Mouse (Mus musculus): ENCODE measurements around the gene Preb. TPM values are rescaled to one million over a fixed set of nuclear protein-coding genes. Genes with fewer than 3 reads are reported as not detected.

The Preb gene
- polyA plus RNA-seq, 1 experiment from 2014 or later = 79.3 TPM

GRCm38 (mm10) chr5:30908426-30909299, 51.5 kb downstream of the Preb start:
- Histone ChIP-seq H3K9me3 (replicated peaks; ENCODE audit: control insufficient read depth, low read length) (no peaks in the 10 kb centered on the region), H3K27ac (ENCODE audit: low read depth, low read length) (no peak overlapping the region), H3K4me3 (ENCODE audit: low read depth, low read length) (peak overlapping the region; percentile 63; the same call in 1 of the 2 replicates), H3K9ac (ENCODE audit: low read length) (peak overlapping the region; percentile 81; the same call in 1 of the 2 replicates), H3K4me1 (ENCODE audit: control insufficient read depth, insufficient read depth, low read length) (peaks cover 26% of the 10 kb centered on the region), H3K27me3 (replicated peaks; ENCODE audit: control insufficient read depth, insufficient read depth, low read length) (no peaks in the 10 kb centered on the region), H3K36me3 (ENCODE audit: control insufficient read depth, insufficient read depth, low read length) (peaks cover 25% of the 10 kb centered on the region), H3K4me2 (ENCODE audit: low read length) (peak overlapping the region; percentile 97)
- WGBS = 51% methylated on average over 13 of the region's 13 CpGs
- ATAC-seq (no peak), DNase-seq (ENCODE audit: low spot score) (no peak)

GRCm38 (mm10) chr5:30907413-30908059, 52.6 kb downstream of the Preb start, which contains the start of gene Ost4:
TSS of gene Ost4 (minus strand) at chr5:30907788.
- peaks cover 34% of the 10 kb centered on the region for H3K36me3 ChIP-seq (ENCODE audit: control insufficient read depth, insufficient read depth, low read length)
- 0% methylated on average over 52 of the region's 58 CpGs for WGBS
- peak; percentile 96 for ATAC-seq

GRCm38 (mm10) chr5:30901860-30902259, 58.3 kb downstream of the Preb start:
- WGBS = 97% methylated on average over 5 of the region's 5 CpGs
- Histone ChIP-seq H3K4me2 (ENCODE audit: low read length) (no peak overlapping the region), H3K4me1 (ENCODE audit: control insufficient read depth, insufficient read depth, low read length) (peaks cover 10% of the 10 kb centered on the region), H3K9ac (ENCODE audit: low read length) (no peak overlapping the region), H3K9me3 (replicated peaks; ENCODE audit: control insufficient read depth, low read length) (no peaks in the 10 kb centered on the region), H3K27me3 (replicated peaks; ENCODE audit: control insufficient read depth, insufficient read depth, low read length) (no peaks in the 10 kb centered on the region), H3K4me3 (ENCODE audit: low read depth, low read length) (no peak overlapping the region), H3K27ac (ENCODE audit: low read depth, low read length) (no peak overlapping the region), H3K36me3 (ENCODE audit: control insufficient read depth, insufficient read depth, low read length) (peaks cover 82% of the 10 kb centered on the region)
- ATAC-seq (no peak), DNase-seq (ENCODE audit: low spot score) (no peak)

More at GRCm38 (mm10) chr5:30907413-30908059, 52.6 kb downstream of the Preb start, which contains the start of gene Ost4:
- no peaks in the 10 kb centered on the region for H3K9me3 ChIP-seq (replicated peaks; ENCODE audit: control insufficient read depth, low read length)
- no peaks in the 10 kb centered on the region for H3K27me3 ChIP-seq (replicated peaks; ENCODE audit: control insufficient read depth, insufficient read depth, low read length)
- peaks cover 20% of the 10 kb centered on the region for H3K4me1 ChIP-seq (ENCODE audit: control insufficient read depth, insufficient read depth, low read length)
- peak within 1 kb of the TSS; percentile 63 for H3K4me3 ChIP-seq (ENCODE audit: low read depth, low read length)
- H3K9ac ChIP-seq (ENCODE audit: low read length) = peak within 1 kb of the TSS; percentile 81
- H3K27ac ChIP-seq (ENCODE audit: low read depth, low read length) = peak within 1 kb of the TSS; percentile 62
- H3K4me2 ChIP-seq (ENCODE audit: low read length) = peak within 1 kb of the TSS; percentile 97
- DNase-seq (ENCODE audit: low spot score) = peak; percentile 97

Other genes starting within 250 kb of the Preb start
- gene Dpysl5, start 248.8 kb downstream of the Preb start, polyA plus RNA-seq (2014; fragmentation: Nextera tagmentation; extraction: Ambion mirVana) = 152 and 207 TPM in 2 replicates
- gene Mapre3, start 145.7 kb downstream of the Preb start, polyA plus RNA-seq (2014; fragmentation: Nextera tagmentation; extraction: Ambion mirVana) = 66.1 and 93.3 TPM in 2 replicates
- 30.6 and 37.5 TPM in 2 replicates for gene Tmem214, start 92.3 kb downstream of the Preb start, polyA plus RNA-seq (2014; fragmentation: Nextera tagmentation; extraction: Ambion mirVana)
- gene Agbl5, start 71.7 kb downstream of the Preb start, polyA plus RNA-seq (2014; fragmentation: Nextera tagmentation; extraction: Ambion mirVana) = 18.9 and 22.1 TPM in 2 replicates
- 265 and 340 TPM in 2 replicates for gene Ost4, start 52.6 kb downstream of the Preb start, polyA plus RNA-seq (2014; fragmentation: Nextera tagmentation; extraction: Ambion mirVana)
- gene Emilin1, start 47.0 kb downstream of the Preb start, polyA plus RNA-seq (2014; fragmentation: Nextera tagmentation; extraction: Ambion mirVana) = 8.6 and 11.6 TPM in 2 replicates
- gene Khk, start 38.9 kb downstream of the Preb start, polyA plus RNA-seq (2014; fragmentation: Nextera tagmentation; extraction: Ambion mirVana) = 8.3 and 11.2 TPM in 2 replicates
- gene Cgref1, start 14.8 kb downstream of the Preb start, polyA plus RNA-seq (2014; fragmentation: Nextera tagmentation; extraction: Ambion mirVana) = 21.4 and 26.2 TPM in 2 replicates
- not detected in 2 replicates for gene Tcf23, start 8.3 kb upstream of the Preb start, polyA plus RNA-seq (2014; fragmentation: Nextera tagmentation; extraction: Ambion mirVana)
- gene Atraid, start 88.0 kb upstream of the Preb start, polyA plus RNA-seq (2014; fragmentation: Nextera tagmentation; extraction: Ambion mirVana) = 167 and 200 TPM in 2 replicates
- gene Slc5a6, start 88.6 kb upstream of the Preb start, polyA plus RNA-seq (2014; fragmentation: Nextera tagmentation; extraction: Ambion mirVana) = 12.1 and 13.7 TPM in 2 replicates
- gene Cad, start 94.4 kb upstream of the Preb start, polyA plus RNA-seq (2014; fragmentation: Nextera tagmentation; extraction: Ambion mirVana) = 16.5 and 19.4 TPM in 2 replicates
- not detected in 2 replicates for gene Dnajc5g, start 145.9 kb upstream of the Preb start, polyA plus RNA-seq (2014; fragmentation: Nextera tagmentation; extraction: Ambion mirVana)
- gene Slc30a3, start 147.9 kb upstream of the Preb start, polyA plus RNA-seq (2014; fragmentation: Nextera tagmentation; extraction: Ambion mirVana) = 2.0 TPM in 2 replicates
- gene Trim54, start 156.4 kb upstream of the Preb start, polyA plus RNA-seq (2014; fragmentation: Nextera tagmentation; extraction: Ambion mirVana) = not detected in 2 replicates
- not detected in 2 replicates for gene Ucn, start 178.5 kb upstream of the Preb start, polyA plus RNA-seq (2014; fragmentation: Nextera tagmentation; extraction: Ambion mirVana)
- gene Mpv17, start 193.9 kb upstream of the Preb start, polyA plus RNA-seq (2014; fragmentation: Nextera tagmentation; extraction: Ambion mirVana) = 36.6 and 37.4 TPM in 2 replicates
- gene Gm29609, start 219.6 kb upstream of the Preb start, polyA plus RNA-seq (2014; fragmentation: Nextera tagmentation; extraction: Ambion mirVana) = 1.1 and 2.0 TPM in 2 replicates
- gene Gtf3c2, start 219.8 kb upstream of the Preb start, polyA plus RNA-seq (2014; fragmentation: Nextera tagmentation; extraction: Ambion mirVana) = 45.7 and 47.5 TPM in 2 replicates
- 135 and 142 TPM in 2 replicates for gene Snx17, start 232.9 kb upstream of the Preb start, polyA plus RNA-seq (2014; fragmentation: Nextera tagmentation; extraction: Ambion mirVana)
- gene Eif2b4, start 233.1 kb upstream of the Preb start, polyA plus RNA-seq (2014; fragmentation: Nextera tagmentation; extraction: Ambion mirVana) = 84.5 and 87.3 TPM in 2 replicates
- gene Zfp513, start 241.9 kb upstream of the Preb start, polyA plus RNA-seq (2014; fragmentation: Nextera tagmentation; extraction: Ambion mirVana) = 7.2 and 8.7 TPM in 2 replicates